Mouse (Mus musculus) spleen, adult 2 months (tissue): ENCODE results near the gene Leap2.

Experiments
- CTCF ChIP-seq: fragments of 200-500 bp; IDR thresholded peaks from 2 replicates; pipeline ENCODE4 v1.5.1; 2011; ENCODE audit warnings: mild to moderate bottlenecking, inconsistent platforms; ENCODE audit not compliant: insufficient read depth, insufficient read length, insufficient replicate concordance; ENCODE audit errors: extremely low read depth
- POLR2A ChIP-seq: fragments of 200-500 bp; IDR thresholded peaks from 2 replicates; pipeline ENCODE4 v1.6.1; 2011; ENCODE audit warnings: low read depth, low read length, inconsistent platforms

DNA sequence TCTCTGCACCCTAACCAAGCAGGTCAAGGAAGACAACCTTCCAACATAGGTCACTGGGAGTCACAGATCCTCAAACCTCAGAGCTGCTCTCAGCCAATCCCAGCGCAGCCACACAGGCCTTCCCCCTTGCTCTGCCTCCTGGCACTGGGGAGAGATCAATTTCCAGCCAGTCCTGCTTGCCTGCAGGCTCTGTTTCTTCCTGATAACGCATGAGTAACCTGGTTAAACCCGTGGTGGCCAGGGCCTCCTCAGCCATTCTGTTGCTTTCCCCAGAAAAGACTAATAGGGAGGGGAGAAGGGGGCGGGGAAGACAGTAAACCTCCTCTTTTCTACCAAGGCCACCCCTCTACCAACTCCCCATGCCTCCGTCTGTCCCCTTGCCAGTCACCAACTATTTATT is 38.8 kb upstream of the Leap2 start:
- no peak for TF ChIP-seq CTCF
- no peak for TF ChIP-seq POLR2A
